Mouse (Mus musculus) embryonic facial prominence, embryonic 15.5 days (tissue): Measurements from ENCODE around the gene Psen2. TPM values are rescaled to one million over a fixed set of nuclear protein-coding genes. Genes with fewer than 3 reads are reported as not detected.

Source experiments
- ATAC-seq: fragments of 200-750 bp; cut with Nextera tagmentation; 2 replicates; pipeline ENCODE4 v1.8.0; 2017; ENCODE audit warnings: low read depth, moderate TSS enrichment; ENCODE audit not compliant: insufficient number of reproducible peaks, low FRiP score, low TSS enrichment
- H3K27ac ChIP-seq: fragments of 300-500 bp; sonication (generic); replicated peaks from 2 replicates; pipeline ENCODE4 v1.5.1; 2015; ENCODE audit warnings: mild to moderate bottlenecking, inconsistent platforms
- H3K27me3 ChIP-seq: fragments of 300-500 bp; sonication (generic); 2 replicates; pipeline ENCODE4 v1.6.1; 2015; ENCODE audit warnings: inconsistent platforms
- H3K36me3 ChIP-seq: fragments of 300-500 bp; sonication (generic); 2 replicates; pipeline ENCODE4 v1.6.1; 2015; ENCODE audit warnings: mild to moderate bottlenecking, inconsistent platforms
- H3K4me1 ChIP-seq: fragments of 300-500 bp; sonication (generic); 2 replicates; pipeline ENCODE4 v1.6.1; 2015; ENCODE audit warnings: inconsistent platforms
- H3K4me2 ChIP-seq: fragments of 300-500 bp; sonication (generic); replicated peaks from 2 replicates; pipeline ENCODE4 v1.6.1; 2015; ENCODE audit warnings: mild to moderate bottlenecking, inconsistent platforms
- H3K4me3 ChIP-seq: fragments of 300-500 bp; sonication (generic); replicated peaks from 2 replicates; pipeline ENCODE4 v1.5.1; 2015; ENCODE audit warnings: mild to moderate bottlenecking, inconsistent platforms
- H3K9ac ChIP-seq: fragments of 300-500 bp; sonication (generic); 2 replicates; pipeline ENCODE4 v1.6.1; 2015; ENCODE audit warnings: inconsistent platforms
- H3K9me3 ChIP-seq: fragments of 300-500 bp; sonication (generic); replicated peaks from 2 replicates; pipeline ENCODE4 v1.6.1; 2016; ENCODE audit warnings: inconsistent platforms
- WGBS: fragments of 180-500 bp; shearing (Covaris S2); methylation state at CpG from one replicate; pipeline ENCODE4 v1.1.7; 2015; 5-methylcytosine and 5-hydroxymethylcytosine counted together
- polyA plus RNA-seq: library from polyadenylated mRNA; unstranded; fragments of >200 nt; fragmentation: Nextera tagmentation; extraction: Ambion mirVana; gene quantifications from 2 replicates; pipeline ENCODE4 v1.2.1, GENCODE M21; 2015

The Psen2 gene
- polyA plus RNA-seq, 1 experiment from 2014 or later, result 24.6 TPM

DNA sequence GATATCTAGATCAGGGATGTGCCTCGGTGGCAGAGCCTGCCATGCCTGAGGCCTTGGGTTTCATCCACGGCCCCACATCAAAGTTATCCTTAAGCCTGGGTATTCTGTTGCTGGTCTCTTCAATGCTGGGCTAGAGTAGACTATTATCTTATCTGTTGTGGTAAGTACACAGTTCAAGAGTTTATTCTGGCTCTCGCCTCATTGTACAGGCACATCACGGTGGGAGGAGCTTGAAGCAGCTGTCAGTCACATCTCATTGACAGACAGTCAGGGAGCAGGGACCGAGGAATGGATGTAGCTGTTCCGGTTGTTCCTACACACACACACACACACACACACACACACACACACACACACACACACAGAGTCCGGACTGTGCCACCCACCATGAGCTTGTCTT is 15.3 kb downstream of the Psen2 start:
- no peaks in the 10 kb centered on the region for H3K27me3 ChIP-seq
- no peak overlapping the region for H3K9ac ChIP-seq
- no peak for ATAC-seq
- no peak overlapping the region for H3K4me2 ChIP-seq
- no peaks in the 10 kb centered on the region for H3K36me3 ChIP-seq
- no peaks in the 10 kb centered on the region for H3K9me3 ChIP-seq
- peaks cover 9% of the 10 kb centered on the region for H3K4me1 ChIP-seq
- H3K4me3 ChIP-seq, result no peak overlapping the region
- WGBS, result 77% methylated on average over 7 of the region's 7 CpGs
- H3K27ac ChIP-seq, result no peak overlapping the region

DNA sequence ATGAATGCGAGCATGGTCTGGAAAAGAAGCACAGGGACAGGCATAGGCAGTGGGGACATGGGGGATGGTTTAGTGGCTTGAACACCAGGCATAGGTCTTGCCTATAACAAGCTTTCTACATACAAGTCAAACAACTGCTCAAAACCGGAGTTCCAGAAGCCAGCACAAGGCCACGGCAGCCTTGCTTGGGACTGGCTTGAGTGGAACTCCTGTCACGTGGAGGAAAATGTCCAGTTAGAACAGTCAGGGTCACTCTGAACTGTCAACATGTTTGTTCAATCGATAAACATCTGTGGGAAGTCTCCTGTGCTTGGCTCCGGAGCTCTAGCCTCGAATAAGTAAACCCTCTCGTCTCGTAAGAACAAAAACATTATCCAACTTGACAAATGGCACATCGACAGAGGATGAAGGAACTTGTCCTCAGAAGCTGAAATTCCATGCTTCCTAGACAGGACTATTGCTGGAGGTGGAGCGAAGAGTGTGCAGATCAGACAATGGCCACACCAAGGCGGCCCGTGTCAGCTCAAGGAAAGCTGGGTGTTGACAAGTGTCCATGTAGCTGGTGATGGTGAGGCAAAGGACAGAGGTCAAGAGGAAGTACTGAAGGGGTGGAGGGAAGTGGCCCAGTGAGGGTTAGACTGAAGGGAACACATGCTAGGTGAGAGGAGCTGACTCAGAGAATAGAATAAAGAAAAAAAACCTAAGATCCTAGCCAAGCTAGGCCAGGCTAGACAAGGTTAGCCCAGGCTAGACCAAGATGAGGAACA is 17.3 kb downstream of the Psen2 start:
- Histone ChIP-seq H3K27ac (no peak overlapping the region), H3K36me3 (no peaks in the 10 kb centered on the region), H3K9me3 (no peaks in the 10 kb centered on the region), H3K4me3 (no peak overlapping the region), H3K4me2 (no peak overlapping the region), H3K27me3 (no peaks in the 10 kb centered on the region), H3K9ac (no peak overlapping the region), H3K4me1 (peaks cover 9% of the 10 kb centered on the region)
- ATAC-seq, result no peak
- WGBS, result 86% methylated on average over 13 of the region's 13 CpGs

DNA sequence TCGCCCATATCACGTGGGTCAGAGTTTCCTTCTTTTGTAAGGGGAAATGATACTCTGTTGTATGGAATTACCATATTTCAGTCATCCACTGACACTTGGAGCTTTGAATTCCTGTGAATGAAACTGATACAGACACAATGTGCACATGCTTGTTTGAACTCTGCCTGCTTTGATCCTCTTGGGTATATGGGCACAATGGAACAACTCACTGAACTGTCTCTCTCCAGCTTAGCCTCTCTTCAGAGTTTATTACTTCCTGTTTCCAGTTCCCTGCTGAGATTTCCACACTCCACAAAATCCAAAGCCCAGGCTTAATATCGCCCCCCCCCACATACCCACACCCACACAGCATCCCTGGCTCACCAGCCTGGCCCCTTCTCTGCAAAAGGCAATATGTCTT is 31.5 kb downstream of the Psen2 start:
- no peak for ATAC-seq
- Histone ChIP-seq H3K27ac (no peak overlapping the region), H3K4me3 (no peak overlapping the region), H3K9me3 (no peaks in the 10 kb centered on the region), H3K4me2 (no peak overlapping the region), H3K27me3 (no peaks in the 10 kb centered on the region), H3K4me1 (0 out of 2 replicates have a peak, but pooled peaks cover 1% of the 10 kb centered on the region), H3K36me3 (no peaks in the 10 kb centered on the region), H3K9ac (no peak overlapping the region)
- 62% methylated on average over 3 of the region's 3 CpGs for WGBS

DNA sequence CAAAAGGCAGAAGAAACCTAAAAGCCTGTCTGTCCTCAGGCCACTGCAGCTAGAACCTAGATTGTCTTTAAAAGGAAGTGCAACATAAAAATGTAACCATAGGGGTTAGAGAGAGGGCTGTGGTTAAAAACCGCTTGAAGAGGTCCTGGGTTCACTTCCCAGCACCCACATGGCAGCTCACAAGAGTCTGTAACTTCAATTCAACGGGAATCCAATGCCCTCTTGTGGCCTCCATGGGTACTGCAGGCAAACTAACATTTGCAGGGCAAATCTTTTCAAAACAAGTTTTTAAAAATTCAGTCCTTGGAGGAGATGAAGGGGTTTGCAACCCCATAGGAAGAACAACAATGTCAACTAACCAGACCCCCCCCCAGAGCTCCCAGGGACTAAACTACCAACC is 32.7 kb downstream of the Psen2 start:
- Histone ChIP-seq H3K27me3 (no peaks in the 10 kb centered on the region), H3K4me3 (no peak overlapping the region), H3K36me3 (no peaks in the 10 kb centered on the region), H3K9ac (no peak overlapping the region), H3K9me3 (no peaks in the 10 kb centered on the region), H3K4me1 (peaks cover 13% of the 10 kb centered on the region; the same call in 1 of the 2 replicates), H3K4me2 (no peak overlapping the region), H3K27ac (no peak overlapping the region)
- WGBS, result 33% methylated on average over 2 of the region's 2 CpGs
- ATAC-seq, result no peak

DNA sequence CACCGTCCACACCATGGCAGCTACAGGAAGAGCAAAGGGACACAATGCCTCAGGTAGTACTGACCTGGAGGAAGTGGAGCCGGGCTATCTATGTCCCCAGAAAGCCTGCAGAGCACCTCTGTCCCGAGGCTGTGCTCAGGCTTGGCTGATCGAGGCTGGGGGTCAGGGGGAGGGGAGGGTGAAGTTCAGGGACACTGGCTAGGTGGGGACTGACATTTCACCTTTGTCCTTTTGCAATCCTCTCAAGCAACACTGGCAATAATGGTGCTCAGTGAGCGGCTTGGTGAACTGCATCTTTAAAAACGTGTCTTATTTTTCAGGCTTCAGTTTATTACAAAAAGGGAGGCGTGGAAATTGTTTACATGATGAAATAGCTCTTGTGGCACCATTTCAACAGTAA is 33.3 kb downstream of the Psen2 start:
- 79% methylated on average over 7 of the region's 7 CpGs for WGBS

DNA sequence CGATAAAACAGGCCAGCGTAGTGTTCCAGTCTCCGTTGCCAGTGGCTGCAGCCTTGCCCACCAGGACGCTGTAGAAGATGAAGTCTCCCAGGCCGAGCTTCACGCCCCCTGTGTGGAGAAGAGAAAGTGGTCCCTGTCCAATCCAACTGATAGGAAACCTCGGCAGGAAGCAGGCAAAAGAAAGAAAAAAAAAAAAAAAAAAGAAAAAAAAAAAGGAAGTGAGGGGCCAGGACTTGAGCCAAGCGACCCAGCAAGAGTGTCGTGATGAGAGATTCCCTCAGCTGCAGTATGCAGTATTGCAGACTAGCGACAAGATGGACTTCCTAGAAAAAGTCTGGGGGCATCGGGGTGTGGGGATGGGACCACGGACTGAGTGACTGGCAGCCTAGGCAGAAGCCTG is 34.4 kb downstream of the Psen2 start:
- Histone ChIP-seq H3K27me3 (no peaks in the 10 kb centered on the region), H3K4me2 (no peak overlapping the region), H3K9ac (no peak overlapping the region), H3K36me3 (no peaks in the 10 kb centered on the region), H3K4me1 (peaks cover 19% of the 10 kb centered on the region; the same call in 1 of the 2 replicates), H3K4me3 (no peak overlapping the region), H3K9me3 (no peaks in the 10 kb centered on the region), H3K27ac (no peak overlapping the region)
- ATAC-seq, result no peak
- 77% methylated on average over 12 of the region's 12 CpGs for WGBS

More for the DNA sequence above, 33.3 kb downstream of the Psen2 start:
- H3K27me3 ChIP-seq, result no peaks in the 10 kb centered on the region
- no peak overlapping the region for H3K4me3 ChIP-seq
- peaks cover 19% of the 10 kb centered on the region; the same call in 1 of the 2 replicates for H3K4me1 ChIP-seq
- no peak overlapping the region for H3K27ac ChIP-seq
- no peak overlapping the region for H3K9ac ChIP-seq
- no peak for ATAC-seq
- no peaks in the 10 kb centered on the region for H3K36me3 ChIP-seq
- H3K4me2 ChIP-seq, result no peak overlapping the region
- no peaks in the 10 kb centered on the region for H3K9me3 ChIP-seq

DNA sequence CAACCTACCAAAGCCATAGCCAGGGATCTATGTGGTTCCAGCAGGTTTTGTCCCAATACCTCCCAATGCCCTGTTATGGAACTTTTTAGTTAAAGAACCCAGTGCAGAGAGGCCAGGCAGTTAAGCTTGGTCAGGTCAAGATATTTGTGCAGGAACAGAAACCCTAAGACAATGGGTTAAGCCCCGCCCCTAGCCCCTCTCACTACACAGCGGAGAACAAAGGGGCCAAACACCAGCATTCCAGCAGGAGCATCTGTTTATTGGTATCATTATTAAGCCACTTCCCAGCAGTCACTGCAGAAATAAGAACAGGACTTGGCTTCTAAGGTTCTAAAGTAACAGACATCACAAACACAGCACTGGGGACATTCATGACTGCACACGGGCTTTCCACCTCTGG is 36.5 kb downstream of the Psen2 start:
- WGBS, result 75% methylated on average over 3 of the region's 3 CpGs
- no peak for ATAC-seq
- Histone ChIP-seq H3K4me2 (no peak overlapping the region), H3K4me1 (peaks cover 19% of the 10 kb centered on the region; the same call in 1 of the 2 replicates), H3K9me3 (no peaks in the 10 kb centered on the region), H3K27me3 (no peaks in the 10 kb centered on the region), H3K4me3 (no peak overlapping the region), H3K36me3 (no peaks in the 10 kb centered on the region), H3K9ac (no peak overlapping the region), H3K27ac (no peak overlapping the region)

DNA sequence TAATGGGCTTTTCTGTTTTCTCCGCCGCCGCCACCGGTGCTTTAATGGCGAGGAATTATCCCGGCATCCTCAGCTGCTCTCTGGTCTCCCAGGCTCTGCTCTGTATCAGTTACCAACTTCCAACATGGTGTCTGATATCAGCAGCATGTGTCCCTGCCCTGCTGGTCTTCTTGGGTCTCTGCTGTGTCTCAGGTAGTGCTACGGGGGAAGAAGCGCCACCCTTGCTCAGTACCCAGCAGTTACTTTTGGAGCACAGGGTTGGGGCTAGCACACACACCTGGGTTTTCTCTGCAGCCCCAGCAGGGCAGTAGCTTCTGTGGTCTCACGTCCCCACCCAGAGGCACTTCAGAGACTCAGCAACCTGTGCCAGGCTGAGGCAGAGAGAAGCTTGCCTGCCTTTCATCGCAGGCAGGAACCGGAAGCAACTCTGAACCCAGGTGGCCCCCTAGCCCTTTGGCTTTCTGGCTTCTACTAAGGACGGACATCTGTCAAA is 37.0 kb downstream of the Psen2 start:
- H3K27me3 ChIP-seq, result no peaks in the 10 kb centered on the region
- peak overlapping the region; percentile 58 for H3K27ac ChIP-seq
- H3K9ac ChIP-seq, result peak overlapping the region; percentile 18
- H3K4me1 ChIP-seq, result peaks cover 19% of the 10 kb centered on the region; the same call in 1 of the 2 replicates
- 7% methylated on average over 12 of the region's 12 CpGs for WGBS
- H3K4me3 ChIP-seq, result peak overlapping the region; percentile 47
- H3K36me3 ChIP-seq, result no peaks in the 10 kb centered on the region
- ATAC-seq, result peak; percentile 61; the same call in 1 of the 2 replicates
- no peaks in the 10 kb centered on the region for H3K9me3 ChIP-seq
- peak overlapping the region; percentile 76 for H3K4me2 ChIP-seq

DNA sequence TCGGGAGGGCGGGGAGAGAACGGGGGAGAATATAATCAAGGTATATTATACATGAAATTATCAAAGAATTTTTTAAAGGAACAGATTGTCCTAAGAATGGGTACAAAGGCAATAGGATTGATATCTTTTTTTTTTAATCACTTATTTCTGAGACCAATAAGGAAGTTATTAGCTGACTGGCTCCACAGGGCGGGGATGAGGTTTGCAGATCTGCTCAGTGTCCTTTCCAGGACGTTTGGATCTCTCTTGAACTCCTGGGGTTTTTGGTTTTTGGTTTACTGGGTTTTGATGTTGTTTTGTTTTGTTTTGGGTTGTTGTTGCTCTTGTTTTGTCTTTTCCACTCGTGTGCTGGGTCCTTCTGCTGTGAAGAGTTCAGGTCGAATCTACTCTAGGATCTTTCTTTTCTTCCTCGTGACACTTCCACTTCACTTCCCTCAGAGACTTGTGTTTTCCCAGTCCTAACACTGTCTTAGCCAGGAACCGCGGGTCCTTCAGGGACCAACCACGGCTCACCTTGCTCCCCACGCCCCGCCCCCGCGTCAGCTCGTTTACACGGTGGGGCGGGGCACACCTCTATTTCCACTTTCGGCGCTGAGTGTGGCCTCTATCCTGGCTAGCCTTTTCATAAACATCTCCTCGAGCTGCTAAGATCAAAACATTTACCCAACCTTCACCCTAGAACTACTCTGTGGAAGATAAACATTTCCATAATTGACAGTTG is 37.6 kb downstream of the Psen2 start:
- Histone ChIP-seq H3K9ac (peak overlapping the region; percentile 18), H3K4me1 (peaks cover 19% of the 10 kb centered on the region; the same call in 1 of the 2 replicates), H3K4me2 (peak overlapping the region; percentile 76), H3K4me3 (peak overlapping the region; percentile 47), H3K27me3 (no peaks in the 10 kb centered on the region), H3K9me3 (no peaks in the 10 kb centered on the region), H3K36me3 (no peaks in the 10 kb centered on the region), H3K27ac (peak overlapping the region; percentile 58)
- WGBS, result 11% methylated on average over 21 of the region's 21 CpGs
- peak; percentile 79 for ATAC-seq

DNA sequence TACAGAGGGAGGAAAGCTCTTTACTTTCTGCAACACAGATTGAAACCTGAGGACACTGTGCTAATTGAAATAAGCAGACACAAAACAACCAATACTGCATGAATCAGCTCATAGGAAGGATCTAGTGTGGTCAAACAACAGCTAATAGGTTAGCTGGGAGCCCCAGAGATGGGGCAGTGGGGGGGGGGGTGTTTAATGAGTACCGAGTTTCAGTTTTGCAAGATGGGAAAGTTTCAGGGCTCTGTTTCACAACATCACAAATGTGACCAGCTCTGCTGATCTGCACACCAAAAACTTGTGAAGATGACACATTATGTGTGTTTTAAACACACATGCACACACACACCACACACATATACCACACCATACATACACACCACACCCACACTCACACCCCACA is 41.2 kb downstream of the Psen2 start:
- no peaks in the 10 kb centered on the region for H3K27me3 ChIP-seq
- H3K4me2 ChIP-seq, result no peak overlapping the region
- H3K9ac ChIP-seq, result no peak overlapping the region
- H3K9me3 ChIP-seq, result no peaks in the 10 kb centered on the region
- H3K4me1 ChIP-seq, result peaks cover 22% of the 10 kb centered on the region; the same call in 1 of the 2 replicates
- 75% methylated on average over 1 of the region's 1 CpGs for WGBS
- no peak for ATAC-seq
- no peak overlapping the region for H3K27ac ChIP-seq
- H3K4me3 ChIP-seq, result no peak overlapping the region
- H3K36me3 ChIP-seq, result no peaks in the 10 kb centered on the region

DNA sequence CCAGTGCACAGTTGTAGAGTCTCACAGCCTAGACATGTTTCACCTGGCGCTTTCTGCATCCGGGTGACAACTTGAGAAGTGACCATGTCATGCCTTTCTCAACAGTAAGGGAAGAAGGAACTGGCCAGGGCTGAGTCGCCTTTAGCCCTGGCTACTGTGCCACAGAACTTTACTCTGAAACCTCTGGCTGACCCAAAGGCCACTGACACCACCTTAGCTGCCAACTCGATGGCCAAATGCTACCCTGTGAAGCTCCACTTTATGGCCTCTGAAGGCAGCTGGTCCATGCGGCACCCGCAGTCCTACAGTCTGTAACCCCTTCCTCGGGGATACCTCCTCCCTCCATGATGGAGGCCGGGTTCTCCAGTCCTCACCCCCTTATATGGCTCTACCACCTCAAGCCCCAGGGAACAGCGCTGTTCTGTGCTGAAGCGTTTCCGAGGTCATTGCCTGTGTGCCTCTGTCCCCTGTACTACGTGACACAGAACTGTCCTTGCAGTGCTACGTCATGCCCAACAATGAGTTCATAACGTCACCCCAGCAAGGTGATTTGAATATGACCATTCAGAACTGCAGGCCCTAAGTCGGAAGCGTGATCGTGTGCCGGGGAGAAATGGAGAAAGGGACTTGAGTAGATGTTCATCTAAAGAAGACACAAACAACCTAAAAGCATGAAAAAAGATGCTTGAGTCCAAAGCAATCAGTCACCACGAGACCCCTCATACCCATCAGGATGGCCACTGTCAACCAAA is 42.3 kb downstream of the Psen2 start:
- Histone ChIP-seq H3K4me2 (no peak overlapping the region), H3K4me1 (peaks cover 13% of the 10 kb centered on the region; the same call in 1 of the 2 replicates), H3K36me3 (no peaks in the 10 kb centered on the region), H3K27me3 (no peaks in the 10 kb centered on the region), H3K4me3 (no peak overlapping the region), H3K27ac (no peak overlapping the region), H3K9me3 (no peaks in the 10 kb centered on the region), H3K9ac (no peak overlapping the region)
- whole genome bisulfite sequencing, result 90% methylated on average over 19 of the region's 19 CpGs
- no peak for ATAC-seq
